Mouse (Mus musculus) layer of hippocampus, postnatal 36 days (tissue): ENCODE measurements around the gene Akr1b8. TPM values are rescaled to one million over a fixed set of nuclear protein-coding genes. Genes with fewer than 3 reads are reported as not detected.
"Not testable (repeated sequence)": the region's sequence is repeated elsewhere in the genome, so short reads cannot be mapped to it uniquely, and the experiment has no call there.

Experiments
- DNase-seq, 2 experiments: peaks; one replicate each; pipeline ENCODE4 v3.0.0; 2022
- total RNA-seq, 2 experiments: library from RNA; stranded (reverse); gene quantifications; 2 replicates each; pipeline ENCODE4 v1.2.3; 2021

Akr1b8 gene
- total RNA-seq, 2 experiments from 2014 or later = 0.42 to 0.56 TPM

DNA sequence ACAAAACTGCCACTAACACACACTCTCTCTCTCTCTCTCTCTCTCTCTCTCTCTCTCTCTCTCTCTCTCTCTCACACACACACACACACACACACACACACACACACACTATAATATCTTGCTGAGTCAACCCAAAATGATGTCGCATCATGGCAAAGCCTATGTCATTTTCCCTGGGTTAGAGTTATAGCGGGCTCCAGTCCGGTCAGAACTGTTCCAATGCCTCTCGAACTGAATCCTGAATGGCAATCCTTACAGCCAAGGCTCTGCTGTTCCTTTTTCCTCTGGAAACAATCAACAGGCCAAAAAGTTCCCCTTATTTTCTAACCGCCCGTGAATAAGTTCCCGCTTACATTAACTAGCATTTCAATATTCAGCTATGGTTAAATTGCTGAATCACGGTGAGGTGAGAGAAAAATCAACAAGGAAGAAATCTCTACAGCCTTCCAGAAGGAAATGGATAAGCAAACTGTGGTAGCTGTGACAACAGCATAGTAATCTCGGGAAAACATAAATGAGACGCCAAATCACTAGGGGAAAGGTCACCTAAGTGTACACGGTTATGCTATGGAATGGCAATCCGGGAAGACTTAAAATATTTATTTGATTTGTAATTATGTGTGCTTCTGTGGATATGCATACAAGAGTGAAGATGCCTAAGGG lies 3.8 kb upstream of the Akr1b8 start:
- DNase-seq = no peak

DNA sequence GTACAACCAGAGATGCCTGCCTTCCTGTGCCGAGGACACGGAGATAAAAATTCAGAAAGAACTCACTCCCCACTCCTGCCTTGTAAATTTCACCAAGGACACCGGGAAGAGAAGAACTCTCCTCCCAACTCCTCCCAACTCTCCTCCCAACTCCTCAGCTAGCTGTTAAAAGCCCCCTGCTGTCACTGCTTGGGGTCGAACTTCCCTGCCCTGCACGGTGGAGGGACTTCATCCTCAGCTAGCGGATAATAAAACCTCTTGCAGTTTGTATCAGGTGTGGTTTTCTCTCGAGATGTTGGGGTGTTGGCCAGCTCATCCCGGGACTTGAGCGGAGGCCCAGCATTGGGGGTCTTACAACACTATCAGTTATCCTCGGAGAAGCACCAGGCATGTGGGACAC lies 2.4 kb upstream of the Akr1b8 start:
- DNase-seq = not testable (repeated sequence)

DNA sequence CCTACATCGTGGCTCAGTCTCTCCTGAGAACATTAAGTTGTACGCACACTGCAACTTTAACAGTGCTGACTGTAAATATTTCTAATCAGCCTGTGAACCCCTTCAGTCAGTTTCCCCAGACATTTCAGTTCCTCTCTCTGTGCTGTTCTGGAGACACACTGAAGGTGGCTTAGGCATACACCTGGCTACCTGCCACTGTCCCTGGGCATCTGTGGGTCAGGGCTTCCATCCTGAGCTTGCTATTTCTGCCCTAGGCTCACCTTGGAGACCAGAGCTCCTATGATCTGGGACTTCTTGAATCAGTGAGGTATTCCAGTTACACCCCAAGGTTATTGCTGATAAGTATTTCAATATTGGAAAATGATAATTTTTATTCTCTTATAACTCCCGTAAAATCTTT lies 1.5 kb upstream of the Akr1b8 start:
- DNase-seq = no peak

DNA sequence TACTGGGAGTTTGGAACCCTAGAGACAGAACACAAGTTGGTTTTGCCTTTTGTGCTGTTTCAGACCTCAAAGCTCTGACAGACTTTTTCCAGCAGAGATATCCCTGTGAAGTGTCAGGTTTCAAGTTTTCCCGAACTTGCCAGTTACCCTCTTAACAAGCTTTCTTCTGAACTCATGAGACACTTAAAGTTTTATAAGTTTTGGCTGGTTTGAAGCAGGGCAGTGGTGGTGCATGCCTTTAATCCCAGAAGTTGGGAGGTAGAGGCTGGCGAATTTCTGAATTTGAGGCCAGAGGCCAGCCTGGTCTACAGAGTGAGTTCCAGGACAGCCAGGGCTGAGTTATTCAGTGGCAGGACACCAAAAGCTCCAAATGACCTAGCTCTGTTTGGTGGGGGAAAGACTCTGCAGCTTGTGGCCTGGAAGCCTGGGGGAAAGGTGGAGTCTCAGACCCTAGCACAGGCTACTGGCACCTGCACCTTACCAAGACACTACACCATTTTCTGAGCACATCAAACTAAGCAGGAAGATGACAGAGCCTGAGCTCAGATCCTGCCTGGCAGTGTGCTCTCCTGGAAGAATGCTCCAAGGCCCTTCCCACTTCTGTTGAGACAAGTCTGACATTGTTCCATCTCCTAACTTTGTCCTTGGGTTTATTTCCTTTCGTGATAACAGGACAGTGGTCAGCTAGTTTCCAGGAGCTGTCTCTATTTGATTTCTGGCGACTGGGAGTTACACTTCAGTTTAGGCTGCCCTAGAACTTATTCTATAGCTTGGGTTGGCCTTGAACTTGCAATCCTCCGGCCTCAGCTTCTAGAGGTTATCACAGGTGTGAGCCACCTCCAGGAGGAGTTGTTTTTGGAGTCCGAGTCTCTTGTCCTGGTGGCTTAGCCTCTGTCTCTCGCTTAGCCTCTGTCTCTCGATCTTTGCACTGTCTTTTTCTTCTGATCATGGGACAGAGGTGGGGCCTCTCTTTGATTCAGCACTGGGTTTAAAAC lies 732 bp downstream of the Akr1b8 start:
- DNase-seq = no peak

DNA sequence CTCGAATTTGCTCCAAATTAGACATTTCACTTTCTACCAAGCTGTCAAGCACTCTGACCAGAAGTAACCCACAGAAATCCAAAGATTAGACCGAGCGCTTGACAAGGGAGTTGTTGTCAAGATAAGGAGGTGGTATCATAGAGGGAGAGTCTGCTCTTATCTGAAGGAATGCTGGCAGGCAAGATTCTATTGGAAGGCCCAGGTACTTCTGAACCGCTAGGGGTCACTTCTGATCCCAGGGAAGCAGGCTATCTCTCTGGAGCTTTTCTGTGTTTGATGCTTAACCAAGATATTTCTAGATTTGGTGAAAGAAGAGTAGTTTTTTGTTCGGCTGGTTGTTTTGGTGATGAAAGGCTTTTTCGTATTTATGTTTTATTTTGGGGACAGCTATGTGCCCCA lies 1.4 kb downstream of the Akr1b8 start:
- no peak for DNase-seq

DNA sequence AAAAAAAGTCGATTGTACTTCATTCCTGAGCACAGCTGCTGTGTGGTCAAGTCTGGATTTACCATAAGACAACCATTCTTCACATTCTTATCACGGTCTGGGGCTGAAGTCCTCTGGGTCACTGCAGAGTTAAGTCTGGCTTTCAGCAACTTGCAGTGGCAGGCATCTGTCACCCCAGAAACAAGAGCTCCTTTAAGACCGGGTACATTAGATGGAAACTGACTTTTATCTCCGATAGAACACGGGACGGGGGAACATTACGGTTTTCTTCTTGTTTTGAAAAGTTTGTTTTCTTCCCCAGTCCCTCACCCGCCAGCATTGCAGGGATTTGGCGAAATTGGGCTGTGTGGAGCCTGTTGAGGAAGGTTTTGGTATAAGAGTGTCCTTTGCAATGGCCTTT lies 1.9 kb downstream of the Akr1b8 start:
- no peak for DNase-seq

DNA sequence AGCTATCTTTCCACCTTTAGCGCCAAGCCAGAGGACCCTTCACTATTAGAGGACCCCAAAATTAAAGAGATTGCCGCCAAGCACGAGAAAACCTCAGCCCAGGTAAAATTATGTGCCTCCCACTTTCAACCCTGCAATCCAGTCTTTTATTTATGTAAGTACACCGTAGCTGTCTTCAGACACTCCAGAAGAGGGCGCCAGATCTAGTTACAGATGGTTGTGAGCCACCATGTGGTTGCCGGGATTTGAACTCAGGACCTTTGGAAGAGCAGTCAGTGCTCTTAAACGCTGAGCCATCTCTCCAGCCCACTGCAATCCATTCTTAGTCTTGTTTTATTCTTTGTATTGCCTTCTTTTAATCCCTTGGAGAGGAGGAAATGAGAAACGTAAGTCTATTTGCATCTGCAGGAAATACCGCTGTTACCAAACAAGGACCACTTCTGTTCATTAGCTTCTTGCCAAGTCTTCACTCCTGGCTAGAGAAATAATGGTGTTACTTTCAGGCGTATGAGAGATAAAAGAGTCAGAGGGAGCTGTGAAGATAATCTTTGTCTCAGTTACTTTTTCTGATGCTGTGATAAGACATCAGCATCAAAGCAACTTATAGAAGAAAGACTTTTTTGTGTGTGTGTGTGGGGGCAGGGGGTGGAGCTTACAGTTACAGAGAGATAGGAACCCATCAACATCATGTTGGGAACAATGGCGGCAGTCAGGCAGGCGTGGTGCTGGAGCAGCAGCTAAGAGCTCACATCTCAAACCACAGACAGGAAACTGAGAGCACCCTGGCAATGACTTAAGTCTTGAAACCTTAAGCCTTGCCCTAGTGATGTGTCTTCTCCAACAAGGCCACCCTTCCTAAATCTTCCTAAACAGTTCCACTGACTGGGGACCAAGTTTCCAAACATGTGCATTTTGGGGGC lies 10.6 kb downstream of the Akr1b8 start:
- DNase-seq = no peak

DNA sequence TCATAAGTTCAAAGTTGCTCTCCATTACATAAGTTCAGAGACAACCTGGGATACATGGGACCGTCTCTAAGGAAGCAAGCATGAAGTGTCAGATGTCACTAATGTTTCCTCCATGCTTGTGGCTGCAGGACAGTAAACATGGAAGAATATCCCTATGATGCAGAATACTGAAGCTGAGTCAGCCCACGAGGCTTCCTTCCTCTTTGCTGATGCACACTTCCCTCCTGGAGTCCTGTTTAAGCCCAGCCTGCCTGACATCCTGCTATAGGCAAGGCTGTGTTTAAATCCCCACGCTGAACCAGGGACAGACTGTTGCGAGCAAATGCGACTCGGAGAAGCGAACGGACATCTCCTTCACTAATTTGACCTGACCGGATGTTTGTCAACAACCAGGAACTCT lies 14.1 kb downstream of the Akr1b8 start:
- no peak for DNase-seq

DNA sequence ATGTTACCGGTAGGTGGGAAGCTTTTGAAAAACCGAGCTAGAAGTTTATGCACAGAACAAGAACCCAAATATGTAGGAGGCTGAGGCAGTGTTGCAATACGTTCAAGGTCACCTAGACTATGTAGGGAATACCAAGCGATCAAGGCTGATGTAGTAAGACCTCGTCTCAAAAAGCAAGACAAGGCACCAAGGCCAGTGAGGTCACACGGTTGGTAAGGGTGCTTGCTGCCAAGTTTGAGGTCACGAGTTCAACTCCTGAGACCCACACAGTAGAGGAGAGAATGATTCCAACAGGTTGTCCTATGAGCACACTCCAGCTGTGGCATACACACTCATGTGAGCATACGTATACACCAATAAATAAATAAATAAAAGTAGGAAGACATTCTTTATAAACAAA lies 16.2 kb downstream of the Akr1b8 start:
- no peak for DNase-seq

DNA sequence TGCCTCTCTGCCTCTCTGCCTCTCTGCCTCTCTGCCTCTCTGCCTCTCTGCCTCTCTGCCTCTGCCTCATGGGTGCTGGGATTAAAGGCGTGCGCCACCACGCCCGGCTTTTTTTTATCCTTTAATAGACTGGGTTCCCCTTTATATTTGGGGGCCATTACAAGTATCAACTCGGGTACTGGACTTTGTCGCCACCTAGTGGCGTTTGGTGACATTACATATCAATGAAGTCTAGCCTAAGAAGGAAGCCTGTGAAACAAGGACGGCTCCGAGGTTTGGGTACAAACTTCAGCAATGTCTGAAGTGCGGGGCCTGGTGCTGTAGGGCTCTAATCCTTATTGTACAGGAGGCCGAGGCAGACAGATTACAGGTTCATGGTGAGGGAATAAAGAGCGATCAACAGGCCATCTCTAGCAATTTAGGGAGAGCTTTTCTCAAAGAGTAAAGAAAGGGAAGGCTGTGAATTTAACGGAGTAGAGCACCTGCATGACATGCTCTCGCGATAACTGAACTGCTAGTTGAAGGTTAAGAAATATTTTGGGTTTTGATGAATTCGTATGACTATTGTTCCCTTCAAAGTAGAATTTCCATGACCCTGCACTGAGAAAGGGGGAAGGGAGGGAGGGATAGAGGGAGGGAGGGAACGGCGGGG lies 17.9 kb downstream of the Akr1b8 start:
- DNase-seq = peak; percentile 63 to 76

GRCm38 (mm10) chr6:34373841-34374240 lies 19.9 kb downstream of the Akr1b8 start:
- no peak for DNase-seq

- DNase-seq = not testable (repeated sequence)
These were observed 22.0 kb downstream of the Akr1b8 start for GRCm38 (mm10) chr6:34375888-34376287.

- DNase-seq = no peak
These were observed 29.5 kb downstream of the Akr1b8 start for GRCm38 (mm10) chr6:34383401-34383800.

DNA sequence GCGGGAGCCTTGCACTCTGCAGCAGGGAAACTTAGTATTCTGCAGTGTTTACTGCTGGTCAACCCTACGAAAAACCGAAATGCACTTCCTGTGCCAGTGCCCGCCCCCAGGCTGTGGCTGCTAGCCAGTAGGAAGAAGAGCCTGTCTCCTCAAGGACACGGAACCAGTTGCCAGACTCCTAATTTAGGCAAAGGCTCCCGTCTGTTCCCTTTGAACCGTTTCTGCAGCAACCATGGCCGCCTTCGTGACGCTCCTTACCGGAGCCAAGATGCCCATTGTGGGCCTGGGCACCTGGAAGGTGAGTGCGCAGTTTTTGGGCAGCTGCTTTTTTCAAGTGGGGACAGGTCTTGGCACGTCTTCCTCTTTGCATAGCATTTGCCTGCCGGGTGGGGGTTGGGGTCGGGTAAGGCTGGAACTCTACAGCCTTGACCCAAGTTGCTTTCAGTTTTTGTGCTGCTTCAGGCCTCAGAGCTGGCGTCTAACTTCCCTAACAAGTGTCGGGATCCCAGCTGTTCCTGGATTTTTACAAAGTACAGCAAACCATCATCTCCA lies 30.3 kb downstream of the Akr1b8 start, which contains the start of gene Akr1b10:
Gene Akr1b10 (plus strand): TSS at position 109 of the 552 bp plus-strand sequence.
- DNase-seq = peak; percentile 71 to 76

GRCm38 (mm10) chr6:34384701-34385370 lies 30.9 kb downstream of the Akr1b8 start:
- DNase-seq = peak in 1 of 2 experiments; percentile 15

DNA sequence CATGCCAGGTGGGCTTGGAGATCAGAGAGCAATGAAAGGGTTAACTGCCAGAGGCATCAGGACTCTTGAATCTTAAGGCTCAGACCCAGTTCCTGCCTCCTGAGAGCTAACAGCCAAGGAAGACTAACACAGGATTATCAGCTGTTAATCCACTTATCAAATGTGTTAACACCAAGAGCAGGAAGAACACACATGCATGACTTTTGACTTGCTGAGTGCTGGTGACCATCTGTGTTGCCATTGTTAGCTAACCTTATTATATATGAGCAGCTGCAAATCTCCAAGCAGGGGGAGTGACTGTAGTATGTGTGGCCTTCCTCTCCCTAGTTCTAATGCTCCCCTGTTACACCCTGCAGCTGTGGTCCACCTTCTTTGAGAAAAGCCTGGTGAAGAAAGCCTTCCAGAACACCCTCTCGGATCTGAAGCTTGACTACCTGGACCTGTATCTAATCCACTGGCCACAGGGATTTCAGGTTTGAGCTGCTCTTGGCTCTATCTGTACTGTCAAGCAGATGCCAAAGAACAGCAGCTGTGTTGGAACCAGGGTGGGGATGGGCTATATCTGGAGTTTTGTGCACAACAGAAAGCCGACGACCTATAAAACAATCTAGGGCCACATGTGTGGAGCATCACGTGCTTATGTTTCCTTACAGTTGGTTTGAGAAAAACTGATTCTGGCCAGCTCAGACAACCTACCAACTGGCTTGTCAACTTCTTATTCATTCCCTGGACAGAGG lies 34.7 kb downstream of the Akr1b8 start:
- DNase-seq = no peak

- DNase-seq = no peak
These were observed 42.0 kb downstream of the Akr1b8 start for GRCm38 (mm10) chr6:34395897-34396296.

DNA sequence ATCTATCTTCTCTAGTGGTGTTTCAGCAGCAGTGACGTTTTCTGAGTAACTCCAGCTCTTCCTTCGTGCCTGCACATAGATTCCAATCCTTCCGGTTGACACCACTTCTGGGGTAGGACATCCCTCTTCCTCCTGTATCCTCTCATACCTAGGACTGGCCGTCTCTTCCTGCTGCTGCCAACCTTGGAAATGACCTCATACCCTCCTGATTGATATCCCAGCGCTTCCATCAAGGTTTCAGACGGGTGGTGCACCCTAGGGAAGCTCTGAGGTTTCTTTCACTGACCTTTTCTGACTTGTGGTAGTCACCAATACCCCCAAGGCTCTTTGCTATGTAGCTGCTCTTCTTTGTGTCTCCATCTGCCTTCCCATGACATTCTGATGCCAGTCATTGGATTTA lies 44.5 kb downstream of the Akr1b8 start:
- DNase-seq = no peak

DNA sequence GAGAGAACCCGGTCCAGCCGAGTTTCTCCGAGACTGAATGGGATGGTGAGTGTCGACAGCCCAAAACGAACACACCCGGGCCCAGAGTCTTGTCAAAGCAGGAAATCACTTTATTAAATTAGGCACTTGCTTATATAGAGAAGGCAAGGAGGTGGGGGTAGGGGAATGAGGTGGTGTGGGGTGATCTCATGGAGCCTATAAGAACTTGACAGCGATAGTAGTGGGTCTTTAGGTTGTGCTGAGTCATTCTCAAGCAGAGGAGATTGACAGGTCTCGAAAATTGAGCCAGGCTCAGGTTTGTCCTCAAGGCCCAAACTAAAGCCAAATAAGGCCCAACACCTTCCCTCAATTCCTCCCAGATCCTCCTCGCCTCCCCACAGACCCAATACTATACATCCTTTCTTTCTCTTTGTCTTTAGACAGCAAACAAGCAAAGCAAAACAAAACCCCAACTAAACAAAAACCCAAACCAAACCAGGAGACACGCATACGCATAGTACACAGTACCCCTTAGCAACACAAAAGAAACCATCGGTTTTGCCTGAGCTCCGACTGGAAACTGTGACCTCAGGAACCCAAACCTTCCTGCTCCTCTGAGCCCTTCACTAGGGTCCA lies 45.8 kb downstream of the Akr1b8 start:
- no peak for DNase-seq

DNA sequence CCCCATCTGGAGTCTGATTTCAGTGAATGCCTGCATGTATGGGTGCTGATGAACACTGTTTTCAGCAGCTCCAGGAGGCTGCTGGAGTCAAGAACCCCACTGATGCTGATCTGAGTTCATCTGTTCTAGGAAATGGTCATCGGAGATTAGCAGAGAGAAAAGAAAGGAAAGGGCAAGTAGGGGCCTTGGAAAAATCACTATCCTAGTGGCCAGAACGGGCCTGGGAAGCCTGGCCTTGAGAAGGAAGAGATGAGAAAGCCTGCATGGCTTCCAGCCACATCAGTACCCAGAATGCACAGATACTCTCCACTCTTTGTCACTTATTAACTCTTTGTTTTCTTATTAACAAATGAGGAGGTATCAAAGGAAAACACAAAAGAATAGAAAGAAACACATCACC lies 46.8 kb downstream of the Akr1b8 start:
- no peak for DNase-seq
